Mouse (Mus musculus) left cerebral cortex, postnatal 25 days (tissue): ENCODE results near the gene Galnt18. TPM values are rescaled to one million over a fixed set of nuclear protein-coding genes. Genes with fewer than 3 reads are reported as not detected.

Experiments
- DNase-seq, 2 experiments: peaks; one replicate each; pipeline ENCODE4 v3.0.0; 2022; ENCODE audit warnings: low spot score in 2 of 2, mixed read lengths in 1 of 2
- intact Hi-C: fragments of 180-260 bp; cut with DNase I; formaldehyde crosslinking; loops from one replicate; pipeline ENCODE4 v1.15.1; 2025
- total RNA-seq, 2 experiments: library from RNA; stranded (reverse); gene quantifications; 2 replicates each; pipeline ENCODE4 v1.2.3; 2021

The Galnt18 gene
- total RNA-seq, 2 experiments from 2014 or later = 46.1 to 47.9 TPM

DNA sequence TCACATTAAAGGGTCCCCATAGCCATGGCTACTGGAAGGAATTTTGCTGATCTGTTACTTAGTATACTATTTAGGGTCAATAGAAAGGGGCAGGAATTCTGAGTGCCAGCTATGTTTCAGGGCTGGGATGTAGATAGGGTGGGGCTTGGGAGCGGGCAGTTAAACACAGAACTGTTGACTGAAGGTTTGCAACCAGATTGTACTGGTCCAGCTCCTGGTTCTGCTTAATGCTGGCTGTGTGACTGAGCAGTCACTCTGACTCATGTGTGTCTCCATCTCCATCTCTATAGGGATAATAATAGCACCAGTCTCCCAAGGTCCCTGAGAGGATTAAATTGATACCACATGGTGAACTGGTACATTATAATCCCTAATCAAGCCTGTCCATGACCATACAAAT lies 258.9 kb downstream of the Galnt18 start:
- intact Hi-C loops = no loop called here
- DNase-seq = no peak

DNA sequence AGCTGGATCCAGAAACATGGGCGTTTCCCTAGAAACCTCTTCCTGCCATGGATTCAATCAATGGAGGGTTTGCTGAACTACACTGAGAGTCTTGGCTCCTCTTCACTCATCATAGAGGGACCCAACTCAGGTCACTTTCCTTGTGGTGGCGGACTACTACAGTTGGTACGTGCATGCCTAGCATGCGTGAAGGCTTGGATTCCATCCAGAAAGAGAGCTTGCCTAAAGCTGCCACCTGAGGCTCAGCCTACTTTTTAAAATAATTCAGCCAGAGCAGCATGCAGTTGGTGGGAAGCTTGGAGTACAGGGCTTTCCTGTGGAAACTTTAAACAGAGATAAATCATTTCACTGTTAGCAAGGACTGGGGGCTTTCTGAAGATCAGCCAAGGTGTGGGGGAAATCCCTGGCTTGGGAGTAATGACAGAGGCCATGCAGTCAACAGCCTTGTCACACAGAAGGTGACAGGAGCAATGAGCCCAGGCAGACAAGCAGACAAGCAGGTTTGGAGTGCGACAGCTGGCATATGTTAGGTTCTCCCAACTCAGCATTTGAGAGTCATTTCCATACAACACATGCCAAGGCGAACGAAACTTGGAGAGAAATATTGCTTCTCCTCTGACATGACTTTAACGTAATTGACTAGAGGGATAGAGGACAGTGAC lies 261.1 kb downstream of the Galnt18 start:
- intact Hi-C loops = no loop called here
- DNase-seq = peak; percentile 26 to 58

DNA sequence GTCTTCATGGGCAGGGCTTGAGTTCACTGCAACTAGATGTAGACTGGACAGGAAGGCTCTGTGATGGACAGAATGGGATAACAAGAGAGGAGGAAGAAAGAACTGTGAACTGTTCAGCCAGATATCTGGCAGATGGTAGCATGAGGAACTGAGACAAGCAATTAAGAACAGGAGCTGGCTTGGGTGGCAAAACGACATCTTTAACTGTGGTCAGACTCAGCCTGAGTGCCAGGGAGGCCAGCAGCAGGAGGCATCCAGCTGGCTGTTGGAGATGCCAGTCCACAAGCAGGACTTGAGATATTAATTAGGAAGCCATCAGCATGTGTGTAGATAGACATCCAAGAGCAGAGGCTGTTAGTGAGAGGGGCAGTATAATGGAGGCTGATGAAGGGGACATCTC lies 262.9 kb downstream of the Galnt18 start:
- intact Hi-C loops = no loop called here
- no peak for DNase-seq

GRCm38 (mm10) chr7:111515471-111515870 lies 264.3 kb downstream of the Galnt18 start:
- intact Hi-C loops = no loop called here
- DNase-seq = no peak

GRCm38 (mm10) chr7:111509167-111509854 lies 270.5 kb downstream of the Galnt18 start:
- no peak for DNase-seq
- intact Hi-C loops = no loop called here

DNA sequence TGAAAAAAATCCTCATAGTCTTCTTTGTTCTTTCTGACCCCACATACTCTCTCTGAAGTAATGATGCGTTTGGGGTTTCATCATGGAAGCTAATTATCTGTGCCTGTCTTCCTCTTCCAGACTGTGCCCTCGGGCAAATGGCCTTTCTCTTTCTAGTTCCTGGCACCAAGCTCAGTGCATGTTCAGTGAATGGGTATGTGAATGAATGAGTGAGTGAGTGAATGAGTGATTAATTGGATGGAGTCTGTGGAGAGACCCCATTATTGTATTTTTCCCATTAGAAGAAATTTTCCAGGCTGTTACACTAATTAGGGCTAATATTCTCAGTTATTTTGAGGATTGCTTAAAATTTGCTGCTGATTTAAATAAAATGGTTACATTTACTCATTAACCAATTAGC lies 279.2 kb downstream of the Galnt18 start:
- intact Hi-C loops = no loop called here
- no peak for DNase-seq

DNA sequence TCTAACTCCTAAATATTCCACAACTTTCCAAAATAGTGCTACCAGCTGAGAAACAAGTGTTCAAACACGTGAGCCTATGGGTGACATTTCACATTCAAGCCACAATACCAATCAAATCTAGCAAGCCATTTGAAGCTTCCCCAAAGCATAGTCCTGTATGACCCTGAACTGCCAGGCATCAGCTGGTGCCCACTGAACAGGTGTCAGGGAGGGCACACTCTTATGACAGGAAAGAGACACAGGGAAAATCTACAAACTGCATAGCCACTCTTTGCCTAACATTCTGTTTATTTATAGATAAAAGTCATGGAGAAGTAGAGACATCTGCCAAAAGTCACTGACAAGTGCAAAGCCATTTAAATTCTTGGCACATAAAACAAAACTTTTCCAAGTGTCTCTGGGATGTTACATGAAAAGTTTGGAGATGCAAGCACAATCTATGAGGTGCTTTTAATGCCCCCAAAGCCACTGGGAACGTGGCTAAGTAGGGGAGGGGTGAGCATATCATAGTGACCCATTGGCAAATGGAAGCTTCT lies 280.5 kb downstream of the Galnt18 start:
- intact Hi-C loops = no loop called here

GRCm38 (mm10) chr7:111497191-111497590 lies 282.6 kb downstream of the Galnt18 start:
- no peak for DNase-seq
- intact Hi-C loops = no loop called here

More for the DNA sequence above, 280.5 kb downstream of the Galnt18 start:
- DNase-seq = no peak

DNA sequence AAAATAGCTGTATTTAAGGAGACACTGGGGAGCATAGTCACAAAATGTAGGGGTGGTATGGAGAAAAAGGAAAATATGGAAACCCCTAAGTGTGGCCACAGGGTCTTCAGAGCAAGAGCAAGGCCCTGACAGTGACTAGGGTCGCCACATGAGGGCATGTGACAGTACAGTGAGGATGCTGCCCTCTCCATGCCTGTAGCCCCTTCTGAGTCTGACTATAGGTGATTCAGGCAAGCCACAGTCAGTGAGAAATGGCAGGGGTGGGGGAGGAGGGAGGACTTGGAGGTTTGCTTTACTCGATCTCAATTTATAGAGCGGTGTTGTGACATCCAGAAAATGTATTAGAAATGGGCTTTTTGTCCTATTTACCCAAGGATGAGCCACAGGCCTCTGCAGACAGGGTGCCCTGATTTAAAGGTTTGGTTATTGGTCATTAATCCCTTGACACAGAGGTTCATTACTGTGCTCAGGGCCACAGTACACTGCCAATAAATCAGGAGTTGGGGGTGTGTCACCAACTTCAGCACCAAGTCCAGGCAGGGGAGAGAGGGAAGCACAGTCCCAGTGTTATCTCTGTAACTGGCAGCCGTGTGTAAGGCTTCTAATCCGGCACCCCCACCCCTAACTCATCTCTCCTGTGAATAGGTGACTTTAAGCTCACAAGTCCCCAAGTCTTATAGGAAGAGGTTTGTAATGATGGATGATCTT lies 287.4 kb downstream of the Galnt18 start:
- intact Hi-C loops = no loop called here
- DNase-seq = no peak

- intact Hi-C loops = no loop called here
- no peak for DNase-seq
These were observed 288.2 kb downstream of the Galnt18 start for GRCm38 (mm10) chr7:111491566-111491965.

DNA sequence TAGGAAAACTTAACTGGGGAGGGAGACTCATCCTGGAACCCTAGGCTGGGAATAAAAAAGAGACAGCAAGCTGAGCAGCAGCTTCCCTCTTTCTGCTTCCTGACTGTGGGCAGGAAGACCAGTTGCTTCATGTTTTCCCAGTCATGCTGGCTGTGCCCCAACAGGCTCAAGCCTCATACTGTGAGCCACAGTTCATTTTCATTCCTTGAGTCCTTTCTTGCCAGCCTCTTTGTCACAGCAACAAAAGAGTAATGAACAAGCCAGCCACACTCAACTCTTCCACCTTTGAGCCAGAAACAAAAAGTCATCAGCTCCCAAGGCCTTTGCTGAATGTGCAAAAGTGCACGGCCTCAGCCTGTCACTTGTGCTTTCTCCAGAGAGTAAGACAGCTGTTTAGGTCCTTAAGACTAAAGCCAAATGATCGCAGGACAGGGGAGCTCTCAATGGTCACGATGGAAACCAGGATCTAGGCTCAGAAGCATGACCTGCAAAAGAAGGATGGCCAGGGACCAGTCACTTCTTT lies 292.9 kb downstream of the Galnt18 start:
- intact Hi-C loops = no loop called here
- DNase-seq = no peak

- intact Hi-C loops = no loop called here
These were observed 295.9 kb downstream of the Galnt18 start for GRCm38 (mm10) chr7:111483896-111484295.

GRCm38 (mm10) chr7:111483321-111483720 lies 296.5 kb downstream of the Galnt18 start:
- no peak for DNase-seq

More at GRCm38 (mm10) chr7:111483896-111484295, 295.9 kb downstream of the Galnt18 start:
- DNase-seq = no peak

GRCm38 (mm10) chr7:111467715-111468114 lies 312.1 kb downstream of the Galnt18 start:
- DNase-seq = no peak
- intact Hi-C loops = no loop called here

More at GRCm38 (mm10) chr7:111483321-111483720, 296.5 kb downstream of the Galnt18 start:
- intact Hi-C loops = no loop called here

GRCm38 (mm10) chr7:111466720-111467119 lies 313.1 kb downstream of the Galnt18 start:
- intact Hi-C loops = no loop called here
- no peak for DNase-seq

- intact Hi-C loops = no loop called here
- no peak for DNase-seq
These were observed 313.7 kb downstream of the Galnt18 start for GRCm38 (mm10) chr7:111466121-111466520.

DNA sequence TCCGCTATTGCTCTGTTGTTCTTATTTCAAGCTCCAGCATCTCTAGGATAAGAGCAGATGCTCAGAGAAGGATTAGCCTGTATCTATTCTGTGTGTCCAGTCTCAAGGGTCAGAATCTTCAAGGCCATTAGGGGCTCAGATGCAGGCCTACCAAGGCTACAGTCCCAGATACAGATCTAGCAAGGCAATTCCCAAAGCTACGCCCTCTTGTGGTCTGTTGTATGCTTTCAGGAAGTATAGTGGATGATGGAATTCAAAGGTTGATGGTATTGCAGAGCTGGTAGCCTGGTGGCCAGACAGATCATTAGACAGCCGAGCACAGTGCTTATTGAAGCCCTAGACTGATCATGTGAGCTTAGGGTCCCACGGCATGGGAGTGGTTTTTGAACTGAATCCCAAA lies 320.1 kb downstream of the Galnt18 start:
- DNase-seq = no peak
- intact Hi-C loops = no loop called here

- DNase-seq = no peak
- intact Hi-C loops = no loop called here
These were observed 323.8 kb downstream of the Galnt18 start for GRCm38 (mm10) chr7:111456007-111456406.

DNA sequence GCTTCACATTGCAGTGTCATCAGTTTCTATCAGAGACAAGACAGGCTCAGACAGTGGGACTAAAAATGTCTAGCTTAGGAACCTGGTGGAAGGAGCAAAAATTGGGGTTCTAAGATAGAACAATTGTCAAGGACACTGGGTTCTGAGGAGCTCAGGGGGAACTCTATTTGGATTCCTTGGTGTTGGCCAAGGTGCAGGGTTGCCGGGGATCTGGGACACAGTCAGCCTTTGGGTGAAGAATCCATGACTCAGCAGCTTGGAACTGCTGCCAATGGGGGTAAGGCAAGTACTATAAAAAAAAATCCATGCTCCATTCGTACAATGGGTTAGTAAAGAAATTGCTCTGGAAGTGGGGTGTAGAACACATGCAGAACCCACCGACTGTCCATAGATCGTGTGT lies 324.2 kb downstream of the Galnt18 start:
- intact Hi-C loops = no loop called here
- peak in 1 of 2 experiments; percentile 34 for DNase-seq

DNA sequence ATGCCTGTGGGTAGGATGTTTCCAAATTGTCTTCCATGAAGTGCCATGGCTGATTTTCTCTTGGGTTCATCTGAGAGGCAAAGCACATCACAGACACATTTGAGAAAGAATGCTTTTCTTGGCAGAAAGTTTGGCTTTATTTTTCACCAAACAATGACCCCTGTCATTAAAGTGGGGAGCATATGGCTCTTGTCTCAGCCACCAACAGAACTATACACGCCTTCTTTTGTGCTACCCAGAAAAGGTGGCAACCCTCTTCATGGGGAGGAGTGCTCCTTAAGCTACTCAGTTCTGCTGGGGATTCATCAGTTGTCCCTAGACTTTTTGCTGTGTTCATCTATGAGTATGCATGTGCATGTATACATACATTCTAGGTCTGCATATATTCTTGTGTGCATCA lies 327.8 kb downstream of the Galnt18 start:
- intact Hi-C loops = no loop called here
- no peak for DNase-seq
